Mouse (Mus musculus) 3T3-L1 (cell line): ENCODE measurements around the gene Icosl.
"Not testable (repeated sequence)": the region's sequence is repeated elsewhere in the genome, so short reads cannot be mapped to it uniquely, and the experiment has no call there.

Source experiments
- DNase-seq: peaks from one replicate; pipeline ENCODE4 v3.0.0-alpha.2; 2015; ENCODE audit warnings: low read depth, low spot score

Gene Icosl

DNA sequence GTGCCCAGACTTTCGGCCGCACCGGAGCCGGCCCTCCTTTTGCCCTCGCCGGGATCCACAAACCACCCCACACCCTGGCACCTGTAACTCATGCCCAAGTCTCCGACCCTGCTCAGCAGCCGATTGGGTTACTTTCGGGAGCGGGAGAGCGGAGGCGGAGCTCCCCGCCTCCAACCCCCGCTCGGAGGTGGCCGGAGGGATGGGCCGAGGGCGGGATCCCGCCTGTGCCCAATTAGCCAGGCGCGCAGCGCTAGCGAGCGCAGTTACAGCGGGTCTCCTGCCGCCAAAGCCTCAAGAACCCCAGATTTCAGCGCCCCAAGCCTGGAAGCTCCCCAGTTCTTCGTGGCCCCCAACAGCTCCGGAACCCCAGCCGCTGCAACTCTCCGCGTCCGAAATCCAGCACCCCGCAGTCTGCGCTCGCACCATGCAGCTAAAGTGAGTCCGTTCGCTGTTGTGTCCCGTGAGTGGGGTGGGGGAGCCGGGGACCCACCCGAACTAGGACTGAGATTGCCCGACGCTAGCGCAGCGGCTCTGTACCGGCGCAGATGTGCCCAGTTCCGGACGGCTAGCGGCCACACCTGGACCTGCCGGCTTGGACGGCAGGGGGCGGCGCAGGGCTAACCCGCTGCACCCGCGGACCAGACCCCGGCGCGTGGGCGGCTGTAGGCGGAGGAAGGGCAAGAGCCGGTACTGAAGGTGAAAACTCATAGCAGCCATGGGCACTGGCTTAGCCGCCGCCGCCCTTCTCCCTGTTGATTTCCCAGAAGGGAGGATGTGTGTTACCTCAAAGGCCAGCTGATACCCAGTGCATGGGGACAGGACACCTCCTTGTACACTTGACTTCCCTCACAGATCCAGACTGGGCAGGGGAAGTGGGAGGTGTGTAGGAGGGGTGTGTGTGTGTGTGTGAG is at the start of gene Icosl:
TSS of gene Icosl (plus strand) at position 202 of the 911 bp plus-strand sequence.
- no peak for DNase-seq

GRCm38 (mm10) chr10:78019984-78020383 is 49.1 kb upstream of the Icosl start:
- DNase-seq, result not testable (repeated sequence)

GRCm38 (mm10) chr10:78025453-78025852 is 43.6 kb upstream of the Icosl start:
- DNase-seq, result not testable (repeated sequence)

- peak; percentile 83 for DNase-seq
These were observed 41.0 kb upstream of the Icosl start for GRCm38 (mm10) chr10:78028129-78028528.

- no peak for DNase-seq
These were observed 40.0 kb upstream of the Icosl start for GRCm38 (mm10) chr10:78029080-78029479.

DNA sequence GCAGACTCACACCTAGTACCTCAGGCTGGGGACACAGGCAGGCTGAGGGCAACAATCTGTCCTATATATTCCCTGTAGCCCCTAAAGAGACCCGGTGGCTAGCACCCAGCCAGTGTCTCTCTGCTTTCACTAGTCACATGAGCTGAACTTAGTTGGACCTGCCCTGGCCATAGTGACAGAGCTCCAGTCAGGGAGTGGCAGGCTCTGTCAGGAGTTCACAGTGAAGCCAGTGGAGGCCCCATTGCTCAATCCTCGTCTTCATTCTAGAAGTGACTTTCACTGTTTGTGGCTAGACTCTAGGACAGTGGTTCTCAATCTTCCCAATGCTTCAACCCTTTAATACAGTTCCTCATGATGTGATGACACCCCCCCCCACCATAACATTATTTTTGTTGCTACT is 37.1 kb upstream of the Icosl start:
- DNase-seq, result no peak

DNA sequence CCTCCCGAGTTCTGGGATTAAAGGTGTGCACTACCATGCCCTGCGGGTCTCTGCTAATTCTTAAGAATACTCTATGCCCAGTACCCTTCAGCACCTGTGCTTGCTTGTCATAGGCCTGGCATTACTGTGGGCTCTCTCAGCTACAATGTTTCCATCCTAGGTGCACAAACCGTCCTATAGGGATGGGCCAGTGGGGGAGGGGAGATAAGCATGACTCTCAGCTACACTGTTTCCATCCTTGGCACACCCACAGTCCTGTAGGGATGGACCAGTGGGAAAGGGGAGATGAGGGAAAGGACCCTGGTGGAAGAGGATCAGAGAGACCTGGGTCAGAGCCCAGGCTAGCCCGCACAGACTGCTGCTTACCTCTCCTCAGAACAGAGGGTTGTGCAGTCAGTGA is 32.0 kb upstream of the Icosl start:
- no peak for DNase-seq

DNA sequence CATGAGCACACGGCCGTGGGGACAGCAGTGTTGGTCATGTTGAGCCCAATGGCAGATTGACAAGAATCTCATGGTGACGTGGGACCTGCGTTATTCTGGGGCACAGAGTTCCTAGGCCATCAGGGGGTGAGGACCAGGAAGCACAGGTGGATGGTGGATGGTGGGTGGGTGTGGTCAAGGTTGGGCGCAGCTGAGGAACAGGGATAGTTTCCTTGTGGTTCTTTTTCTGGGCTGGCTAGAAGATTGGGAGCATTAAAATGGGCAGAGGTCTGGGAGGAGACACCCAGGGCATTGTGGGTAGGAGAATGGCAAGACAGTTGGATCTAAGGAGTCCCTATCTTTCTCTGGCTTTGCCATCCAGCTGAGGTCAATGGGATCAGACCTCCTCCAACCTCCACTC is 27.5 kb upstream of the Icosl start, which contains the start of gene Dnmt3l:
TSS of gene Dnmt3l (plus strand) at position 301 of the 400 bp plus-strand sequence.
- no peak for DNase-seq

- DNase-seq, result no peak
These were observed 27.0 kb upstream of the Icosl start for GRCm38 (mm10) chr10:78042096-78042495.

GRCm38 (mm10) chr10:78042697-78043405 is 26.3 kb upstream of the Icosl start:
- DNase-seq, result no peak

DNA sequence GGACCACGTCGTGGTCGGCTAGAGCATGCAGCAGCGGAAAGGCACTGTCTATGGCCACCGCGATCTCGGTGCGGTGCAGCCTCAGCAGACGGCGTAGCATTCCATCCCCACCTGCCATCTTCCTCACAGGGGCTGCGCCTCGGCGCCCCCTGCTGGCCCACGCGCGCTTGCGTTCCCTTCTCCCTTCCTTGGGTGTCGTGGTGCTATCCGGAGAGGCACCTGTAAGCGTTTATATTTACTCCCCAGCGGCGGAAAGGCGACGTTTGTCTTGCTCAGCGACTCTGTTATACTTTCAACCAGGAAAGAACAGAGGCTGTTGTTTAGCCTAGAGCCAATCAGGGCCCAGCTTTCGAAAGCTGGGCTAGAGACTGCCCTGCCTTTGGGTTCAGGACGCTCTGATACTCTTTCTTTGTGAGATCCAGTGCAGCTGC is 25.7 kb upstream of the Icosl start, which contains the start of gene Aire:
TSS of gene Aire (minus strand) at position 205 of the 431 bp plus-strand sequence.
- no peak for DNase-seq

GRCm38 (mm10) chr10:78044531-78044930 is 24.6 kb upstream of the Icosl start:
- no peak for DNase-seq

GRCm38 (mm10) chr10:78046388-78046787 is 22.7 kb upstream of the Icosl start:
- no peak for DNase-seq

GRCm38 (mm10) chr10:78048061-78048730 is 20.9 kb upstream of the Icosl start:
- DNase-seq, result no peak

- DNase-seq, result no peak
These were observed 19.5 kb upstream of the Icosl start for GRCm38 (mm10) chr10:78049519-78050035.

DNA sequence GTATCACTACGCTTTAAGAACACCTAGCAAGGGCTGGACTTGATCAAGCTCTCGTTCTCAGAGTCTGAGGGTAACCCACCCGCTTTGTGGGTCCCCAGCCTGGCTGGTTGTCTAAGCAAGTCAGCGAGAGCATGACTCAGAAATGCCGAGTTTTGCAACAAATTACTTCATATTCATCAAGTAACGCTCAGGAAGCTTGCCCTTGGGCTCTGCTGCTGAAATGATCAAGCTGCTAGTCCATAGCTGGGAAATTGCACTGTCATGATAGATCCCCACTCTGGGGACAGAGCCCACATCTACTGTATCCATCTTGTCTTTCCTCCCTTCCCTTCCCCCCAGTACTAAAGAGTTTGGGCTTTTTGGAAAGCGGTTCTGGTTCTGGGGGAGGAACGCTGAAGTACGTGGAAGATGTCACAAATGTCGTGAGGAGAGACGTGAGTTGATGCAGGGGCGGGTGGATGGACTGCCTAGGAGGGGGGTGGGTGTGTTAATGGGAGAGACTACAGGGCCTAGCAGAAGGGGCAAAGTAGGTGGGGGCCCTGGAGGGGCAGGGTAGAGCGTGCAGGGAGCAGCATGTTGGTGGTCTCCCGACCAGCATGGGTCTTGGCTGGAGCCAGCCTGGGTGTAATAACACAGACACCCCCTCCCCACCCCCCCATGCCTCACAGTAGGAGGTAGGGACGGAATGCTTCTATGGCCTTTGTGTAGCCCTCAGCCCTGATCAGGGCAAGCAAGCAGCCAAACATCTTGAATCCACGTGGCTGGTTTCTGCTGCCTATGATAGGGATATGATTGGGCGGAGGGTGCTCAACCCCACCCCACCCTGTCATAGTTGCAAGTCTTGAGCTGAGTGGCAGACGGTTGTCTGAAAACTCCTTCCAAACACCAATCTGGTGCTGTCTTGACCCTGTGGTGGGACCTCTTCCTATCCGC is 14.2 kb upstream of the Icosl start:
- peak; percentile 55 for DNase-seq

- DNase-seq, result no peak
These were observed 12.0 kb upstream of the Icosl start for GRCm38 (mm10) chr10:78057056-78057455.

GRCm38 (mm10) chr10:78063122-78063521 is 6.0 kb upstream of the Icosl start:
- no peak for DNase-seq

DNA sequence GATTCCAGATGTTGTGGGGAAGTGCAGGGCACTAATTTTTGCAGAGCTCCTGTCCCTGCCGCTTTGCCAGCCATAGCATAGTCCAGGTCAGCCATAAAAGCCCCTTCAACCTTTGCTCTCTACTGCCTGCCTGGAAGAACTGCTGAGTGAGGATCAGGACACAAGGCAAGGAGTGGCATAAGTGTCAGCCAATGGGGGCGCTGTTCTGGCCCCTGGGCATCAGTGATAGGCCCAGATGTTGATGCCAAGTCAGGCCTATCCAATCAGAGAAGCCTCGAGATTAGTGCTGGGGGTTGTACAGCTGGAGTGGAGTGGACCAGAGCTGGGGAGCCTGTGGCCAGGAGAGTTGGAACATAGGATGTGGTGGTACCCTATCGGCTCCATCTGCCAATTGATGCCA is 1.9 kb upstream of the Icosl start:
- DNase-seq, result no peak

- no peak for DNase-seq
These were observed 561 bp upstream of the Icosl start for GRCm38 (mm10) chr10:78068541-78068940.

GRCm38 (mm10) chr10:78074151-78074550 is 5.0 kb downstream of the Icosl start:
- no peak for DNase-seq
